Mouse (Mus musculus): ENCODE data around the gene Tgfbi. TPM values are rescaled to one million over a fixed set of nuclear protein-coding genes. Genes with fewer than 3 reads are reported as not detected.
A peak's percentile ranks its signal among the peaks of the same experiment; 100 is the strongest.

Tgfbi gene
- 10 to 100 TPM; 17.1 to 22.3 TPM for total RNA-seq (2021)
- long read RNA-seq, experiment 1, partial matches to known transcripts = 2 of 8 reads
- long read RNA-seq, experiment 1, other reads (novel, unspliced or antisense) = 3 of 8 reads
- long read RNA-seq, experiment 2, transcript Tgfbi-201 (17 exons, 2,714 nt) = major isoform, 7 of 11 reads
- long read RNA-seq, experiment 2, partial matches to known transcripts = 2 of 11 reads
- long read RNA-seq, experiment 2, other reads (novel, unspliced or antisense) = 2 of 11 reads

- intact Hi-C loops (cut with DNase I) = no loop called here
- DNase-seq = peak; percentile 63 to 69
These were observed at the start of gene Tgfbi for GRCm38 (mm10) chr13:56609103-56609856. Tgfbi (plus strand) TSS chr13:56609523.

GRCm38 (mm10) chr13:56559841-56560370 is 49.4 kb upstream of the Tgfbi start:
- intact Hi-C loops (cut with DNase I) = loop anchor here (2.0 to 5.0 kb wide), 2 partner anchors 82 to 197 kb away; no protein-coding TSS in a partner anchor

GRCm38 (mm10) chr13:56561129-56561528 is 48.2 kb upstream of the Tgfbi start:
- intact Hi-C loops (cut with DNase I) = loop anchor here (2.0 kb wide), 1 partner anchor 196 kb away; no protein-coding TSS in a partner anchor
- DNase-seq = no peak

More at GRCm38 (mm10) chr13:56559841-56560370, 49.4 kb upstream of the Tgfbi start:
- DNase-seq = no peak

- peak; percentile 56 to 65 for DNase-seq
- intact Hi-C loops (cut with DNase I) = no loop called here
These were observed 46.2 kb upstream of the Tgfbi start for GRCm38 (mm10) chr13:56563075-56563474.

GRCm38 (mm10) chr13:56566336-56566735 is 43.0 kb upstream of the Tgfbi start:
- intact Hi-C loops (cut with DNase I) = no loop called here
- peak in 1 of 2 experiments; percentile 21 for DNase-seq

- DNase-seq = no peak
- intact Hi-C loops (cut with DNase I) = no loop called here
These were observed 37.7 kb upstream of the Tgfbi start for GRCm38 (mm10) chr13:56571645-56572044.

- no peak for DNase-seq
- intact Hi-C loops (cut with DNase I) = loop anchor here (1.0 to 5.0 kb wide), 4 partner anchors 42 to 162 kb away; no protein-coding TSS in a partner anchor
These were observed 34.2 kb upstream of the Tgfbi start for GRCm38 (mm10) chr13:56575074-56575473.

- intact Hi-C loops (cut with DNase I) = loop anchor here (1.0 to 5.0 kb wide), 4 partner anchors 41 to 161 kb away; no protein-coding TSS in a partner anchor
- DNase-seq = peak; percentile 83 to 86
These were observed 33.5 kb upstream of the Tgfbi start for GRCm38 (mm10) chr13:56575701-56576321.

GRCm38 (mm10) chr13:56578097-56578496 is 31.2 kb upstream of the Tgfbi start:
- DNase-seq = no peak
- intact Hi-C loops (cut with DNase I) = loop anchor here (5.0 kb wide), 1 partner anchor 159 kb away; no protein-coding TSS in a partner anchor

- DNase-seq = no peak
These were observed 28.9 kb upstream of the Tgfbi start for GRCm38 (mm10) chr13:56580450-56580849.

GRCm38 (mm10) chr13:56581512-56581911 is 27.8 kb upstream of the Tgfbi start:
- no peak for DNase-seq
- intact Hi-C loops (cut with DNase I) = no loop called here

More at GRCm38 (mm10) chr13:56580450-56580849, 28.9 kb upstream of the Tgfbi start:
- intact Hi-C loops (cut with DNase I) = no loop called here

- peak; percentile 64 to 69 for DNase-seq
These were observed 27.3 kb upstream of the Tgfbi start for GRCm38 (mm10) chr13:56581961-56582434.

GRCm38 (mm10) chr13:56582720-56583119 is 26.6 kb upstream of the Tgfbi start:
- no peak for DNase-seq
- intact Hi-C loops (cut with DNase I) = no loop called here

More at GRCm38 (mm10) chr13:56581961-56582434, 27.3 kb upstream of the Tgfbi start:
- intact Hi-C loops (cut with DNase I) = no loop called here

- intact Hi-C loops (cut with DNase I) = no loop called here
These were observed 23.3 kb upstream of the Tgfbi start for GRCm38 (mm10) chr13:56586046-56586445.

GRCm38 (mm10) chr13:56588454-56589117 is 20.7 kb upstream of the Tgfbi start:
- intact Hi-C loops (cut with DNase I) = no loop called here
- DNase-seq = peak; percentile 23 to 56

More at GRCm38 (mm10) chr13:56586046-56586445, 23.3 kb upstream of the Tgfbi start:
- no peak for DNase-seq

- no peak for DNase-seq
- intact Hi-C loops (cut with DNase I) = no loop called here
These were observed 19.1 kb upstream of the Tgfbi start for GRCm38 (mm10) chr13:56590202-56590601.

- DNase-seq = no peak
- intact Hi-C loops (cut with DNase I) = no loop called here
These were observed 18.1 kb upstream of the Tgfbi start for GRCm38 (mm10) chr13:56591191-56591590.

GRCm38 (mm10) chr13:56591939-56592338 is 17.4 kb upstream of the Tgfbi start:
- no peak for DNase-seq
- intact Hi-C loops (cut with DNase I) = no loop called here

GRCm38 (mm10) chr13:56593196-56593595 is 16.1 kb upstream of the Tgfbi start:
- intact Hi-C loops (cut with DNase I) = no loop called here
- no peak for DNase-seq

- DNase-seq = no peak
- intact Hi-C loops (cut with DNase I) = no loop called here
These were observed 15.3 kb upstream of the Tgfbi start for GRCm38 (mm10) chr13:56593961-56594391.
